Mouse (Mus musculus) adrenal gland, adult (tissue): ENCODE measurements at regions not wholly inside any gene's neighbourhood (a gene's known extent, or its start where the extent isn't known, plus 50 kb on each side); places are given as distances from the start of the nearest gene placed in this dataset.

Experiments used
- DNase-seq, 2 experiments: peaks; one replicate each; pipeline ENCODE4 v3.0.0; 2022 to 2023; ENCODE audit warnings: low spot score in 1 of 2; ENCODE audit not compliant: inconsistent age in 2 of 2

DNA sequence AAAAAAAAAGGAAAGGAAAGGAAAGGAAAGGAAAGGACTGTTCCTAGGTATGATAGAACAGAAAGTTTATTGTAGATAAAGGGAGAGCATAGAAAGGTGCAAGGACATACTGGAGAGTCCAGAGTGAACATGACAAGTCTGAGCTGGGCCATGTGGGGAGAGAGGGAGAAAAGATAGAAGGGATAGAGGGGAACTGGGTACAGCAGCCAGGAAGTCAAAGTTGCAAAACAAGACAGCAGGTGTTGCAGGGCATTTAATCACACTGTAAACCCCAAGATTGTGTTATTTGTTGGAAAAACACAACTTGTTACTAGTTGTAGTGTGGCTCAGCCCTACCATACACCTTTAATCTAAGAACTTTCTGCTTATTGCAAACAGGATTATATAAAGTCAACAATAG is 110.6 kb upstream of the Gm28710 start:
- no peak for DNase-seq

DNA sequence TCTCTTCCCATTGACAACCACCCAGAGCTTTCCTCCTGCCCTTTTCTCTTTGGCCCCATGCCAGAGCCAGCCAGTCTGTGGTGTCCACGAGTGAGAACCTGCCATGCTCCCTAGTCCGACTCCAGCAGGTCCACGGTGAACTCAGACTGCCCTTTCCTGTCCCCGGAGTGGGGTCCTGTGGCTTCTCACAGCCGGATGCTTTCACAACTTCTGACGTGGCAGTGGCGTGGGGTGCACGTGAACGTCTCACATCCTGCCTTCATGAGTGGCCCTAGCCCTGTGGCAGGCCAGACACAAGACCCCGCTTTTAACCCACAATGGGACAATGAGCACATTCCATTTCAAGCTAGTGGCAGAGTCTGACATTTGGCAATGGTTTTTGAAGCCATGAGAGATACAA is 107.5 kb upstream of the Gm28710 start:
- DNase-seq, result no peak

DNA sequence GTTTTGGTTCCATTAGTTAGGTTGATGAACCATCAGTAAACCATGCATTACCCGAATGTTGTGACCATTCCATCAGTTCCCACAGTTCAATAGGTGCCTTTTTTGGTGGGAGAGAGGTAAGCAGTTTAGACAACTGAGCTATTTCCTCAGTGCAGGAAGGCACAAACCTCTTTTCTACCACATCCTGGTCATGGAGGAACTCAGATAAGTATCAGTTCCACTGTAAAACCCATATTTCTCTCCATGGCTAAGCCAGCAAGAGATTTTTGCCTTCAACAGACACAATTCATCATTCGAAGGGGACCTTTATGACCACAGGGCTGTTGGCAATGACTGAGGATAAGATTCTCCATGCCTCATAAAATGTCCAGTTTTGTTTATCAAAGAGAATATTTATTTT is 92.3 kb upstream of the Gm28710 start:
- no peak for DNase-seq

DNA sequence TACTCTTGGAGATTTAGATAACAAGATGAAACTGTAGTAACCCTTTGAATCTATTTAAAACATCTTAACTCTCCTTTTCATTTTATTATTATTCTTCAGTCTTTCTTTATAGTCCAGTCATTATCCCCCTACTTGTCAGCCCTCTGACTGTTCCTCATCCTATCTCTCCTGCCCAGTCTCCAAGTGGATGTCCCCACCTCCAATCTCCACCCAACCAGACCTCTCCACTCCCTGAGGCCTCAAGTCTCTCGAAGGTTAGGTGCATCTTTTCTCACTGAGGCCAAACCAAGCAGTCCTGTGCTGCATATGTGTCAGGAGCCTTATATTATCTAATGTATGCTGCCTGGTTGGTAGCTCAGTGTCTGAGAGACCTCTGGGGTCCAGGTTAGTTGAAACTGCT is 91.1 kb upstream of the Gm28710 start:
- DNase-seq, result no peak

DNA sequence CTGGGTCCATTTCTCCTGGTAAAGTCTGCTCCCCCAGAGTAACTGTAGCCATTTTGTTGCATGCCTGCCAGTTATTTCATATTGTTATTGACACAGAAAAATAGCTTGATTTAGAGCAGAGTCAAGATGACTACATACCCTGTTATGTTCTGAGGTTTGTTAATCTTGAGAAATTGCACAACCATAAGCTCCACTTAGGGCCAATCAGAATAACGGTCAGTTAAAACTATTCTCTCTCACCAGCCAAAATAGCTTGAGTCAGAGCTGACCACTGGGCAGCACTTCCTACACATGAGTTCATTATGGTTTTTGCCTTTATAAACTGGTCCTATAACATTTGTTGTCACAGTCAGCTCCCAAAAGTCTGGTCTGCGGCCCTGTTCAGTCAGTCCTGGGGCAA is 88.9 kb upstream of the Gm28710 start:
- peak in 1 of 2 experiments; percentile 27 for DNase-seq

DNA sequence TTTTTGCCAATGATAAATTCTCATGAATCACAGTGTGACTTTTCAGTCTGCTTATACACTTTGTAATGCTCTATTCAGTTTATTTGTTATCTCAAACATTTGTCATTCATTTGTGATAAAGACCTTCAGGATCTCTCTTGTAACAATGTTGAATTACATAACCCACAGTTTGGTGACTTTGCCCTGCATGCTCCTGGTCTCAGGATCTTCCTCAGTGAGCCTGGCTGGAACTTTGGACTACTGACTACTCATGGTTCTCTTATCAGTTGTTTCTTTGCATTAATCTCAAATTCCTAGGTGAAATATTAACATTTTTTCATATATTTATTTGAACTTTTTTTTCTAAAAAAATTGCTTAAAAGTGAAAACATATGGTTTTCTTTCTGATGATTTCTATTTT is 75.7 kb upstream of the Gm28710 start:
- DNase-seq, result no peak

DNA sequence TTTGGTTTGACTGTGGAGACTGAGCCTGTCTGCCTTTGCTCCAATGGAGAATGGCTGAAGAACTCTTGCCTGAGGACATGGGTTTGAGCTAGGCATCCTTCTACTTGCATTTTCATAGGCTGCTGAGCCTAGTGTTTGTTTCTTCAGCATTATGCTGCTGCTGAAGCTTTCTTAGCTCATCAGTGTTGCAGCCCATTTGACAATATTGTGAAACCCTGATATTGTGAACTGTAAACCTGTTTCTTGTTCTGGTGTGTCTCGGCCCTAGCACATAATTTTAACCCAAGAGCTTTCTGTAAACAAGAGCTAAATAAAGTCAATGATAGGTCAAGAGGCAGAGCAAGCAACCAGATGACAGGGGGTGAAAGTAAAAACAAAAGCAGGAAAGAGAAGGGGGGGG is 75.2 kb upstream of the Gm28710 start:
- no peak for DNase-seq

DNA sequence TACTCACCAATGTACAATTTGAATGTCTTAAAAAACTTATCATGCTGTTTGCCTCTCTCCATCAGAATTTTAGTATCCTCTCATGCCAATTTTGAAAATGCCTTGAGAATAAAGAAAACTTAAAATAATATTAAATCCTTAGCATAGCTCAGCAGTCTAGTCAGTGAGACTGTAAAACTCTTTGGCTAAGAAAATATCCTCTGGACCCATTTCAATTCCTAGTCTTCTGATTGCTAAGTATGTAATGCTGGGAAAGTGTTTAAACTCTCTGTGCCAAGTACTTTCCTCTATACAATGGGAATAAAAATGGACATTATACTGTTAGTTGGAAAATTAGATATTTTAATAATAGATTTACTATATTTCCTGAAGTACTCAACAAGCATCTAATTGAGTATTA is 66.8 kb upstream of the Gm28710 start:
- DNase-seq, result no peak
